Mouse (Mus musculus) CD4-positive naive resting alpha-beta T cell, adult 57 days (primary cell): ENCODE measurements around the gene Gm5771. TPM values are rescaled to one million over a fixed set of nuclear protein-coding genes. Genes with fewer than 3 reads are reported as not detected.

Source experiments
- total RNA-seq: library from RNA; stranded (reverse); gene quantifications from one replicate; pipeline ENCODE4 v1.2.4, GENCODE M21; 2023

Gm5771 gene
- not detected for total RNA-seq

DNA sequence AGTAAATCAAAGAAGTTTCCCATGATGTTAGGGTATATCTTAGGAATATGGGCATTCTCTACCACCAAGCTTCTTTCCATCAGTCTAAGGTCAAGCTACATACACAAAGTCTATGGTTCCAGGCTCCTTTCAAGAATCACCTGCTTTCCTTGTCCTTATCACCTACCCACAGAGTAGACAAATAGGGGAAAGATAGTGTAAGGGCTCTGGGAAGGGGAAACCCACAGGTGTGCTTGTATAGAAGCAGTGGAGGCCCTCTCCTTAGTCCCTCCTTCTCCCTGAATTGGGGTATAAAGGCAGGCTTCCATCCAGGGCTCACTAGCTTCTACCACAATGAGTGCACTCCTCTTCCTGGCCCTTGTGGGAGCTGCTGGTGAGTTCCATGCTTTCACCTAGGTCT lies at the start of gene Gm5771:
TSS of gene Gm5771 (plus strand) at position 301 of the 400 bp plus-strand sequence.

GRCm38 (mm10) chr6:41353932-41354331 lies 38.2 kb upstream of the Gm5771 start, which contains the start of gene Try10:
Gene Try10, plus strand, starts transcription at chr6:41354105.

DNA sequence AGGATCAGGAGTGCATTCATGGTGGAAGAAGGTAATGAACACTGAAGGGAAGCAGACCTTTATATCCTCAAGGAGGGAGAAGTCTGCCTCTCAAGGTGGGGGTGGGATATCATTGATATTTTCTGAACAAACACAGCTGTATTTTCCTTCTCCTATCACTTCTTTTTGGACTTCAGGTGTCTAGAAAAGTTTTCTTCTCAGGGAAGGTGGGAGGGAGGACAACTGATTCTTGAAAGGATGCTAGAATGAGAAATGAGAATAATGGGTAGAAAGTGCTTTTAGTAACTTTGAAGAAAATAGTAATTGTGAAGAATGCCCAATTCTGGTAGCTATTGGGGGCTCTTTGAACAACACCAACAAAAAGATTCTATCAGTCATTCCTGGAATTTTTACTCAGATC lies 14.6 kb upstream of the Gm5771 start, which contains the start of gene Prss3:
TSS of gene Prss3 (minus strand) at position 101 of the 400 bp plus-strand sequence.

DNA sequence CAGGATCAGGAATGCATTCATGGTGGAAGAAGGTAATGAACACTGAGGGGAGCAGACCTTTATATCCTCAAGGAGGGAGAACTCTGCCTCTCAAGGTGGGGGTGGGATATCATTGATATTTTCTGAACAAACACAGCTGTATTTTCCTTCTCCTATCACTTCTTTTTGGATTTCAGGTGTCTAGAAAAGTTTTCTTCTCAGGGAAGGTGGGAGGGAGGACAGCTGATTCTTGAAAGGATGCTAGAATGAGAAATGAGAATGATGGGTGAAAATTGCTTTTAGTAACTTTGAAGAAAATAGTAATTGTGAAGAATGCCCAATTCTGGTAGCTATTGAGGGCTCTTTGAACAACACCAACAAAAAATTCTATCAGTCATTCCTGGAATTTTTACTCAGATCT lies 53.9 kb downstream of the Gm5771 start, which contains the start of gene Gm10334:
TSS of gene Gm10334 (minus strand) at position 101 of the 400 bp plus-strand sequence.

Other genes with a start within 250 kb of the Gm5771 start
- gene Try4, start 90.1 kb upstream of the Gm5771 start, total RNA-seq, result 2.5 TPM
- not detected for gene Try5, start 75.5 kb upstream of the Gm5771 start, total RNA-seq
- not detected for gene Try10, start 38.3 kb upstream of the Gm5771 start, total RNA-seq
- gene Prss3, start 14.7 kb upstream of the Gm5771 start, total RNA-seq, result not detected
- not detected for gene Gm10334, start 53.8 kb downstream of the Gm5771 start, total RNA-seq
- not detected for gene Prss1, start 66.6 kb downstream of the Gm5771 start, total RNA-seq
- 3.3 TPM for gene Prss2, start 129.4 kb downstream of the Gm5771 start, total RNA-seq
- gene Ephb6, start 213.1 kb downstream of the Gm5771 start, total RNA-seq, result 47.9 TPM
- not detected for gene Trpv6, start 244.0 kb downstream of the Gm5771 start, total RNA-seq